Mouse (Mus musculus) midbrain, embryonic 10.5 days (tissue): ENCODE data around the gene Nav2. TPM values are rescaled to one million over a fixed set of nuclear protein-coding genes. Genes with fewer than 3 reads are reported as not detected.

Experiments used
- DNase-seq: peaks from one replicate; pipeline ENCODE4 v3.0.0-alpha.2; 2017; ENCODE audit warnings: low spot score
- H3K27ac ChIP-seq: fragments of 300-500 bp; sonication (generic); replicated peaks from 2 replicates; pipeline ENCODE4 v1.5.1; 2016; ENCODE audit warnings: mild to moderate bottlenecking
- H3K27me3 ChIP-seq: fragments of 300-500 bp; sonication (generic); 2 replicates; pipeline ENCODE4 v1.6.1; 2016; ENCODE audit warnings: low read depth, mild to moderate bottlenecking; ENCODE audit not compliant: poor library complexity, severe bottlenecking
- H3K36me3 ChIP-seq: fragments of 300-500 bp; sonication (generic); 2 replicates; pipeline ENCODE4 v1.6.1; 2016; ENCODE audit warnings: mild to moderate bottlenecking, moderate library complexity
- H3K4me1 ChIP-seq: fragments of 300-500 bp; sonication (generic); 2 replicates; pipeline ENCODE4 v1.6.1; 2016
- H3K4me3 ChIP-seq: fragments of 300-500 bp; sonication (generic); 2 replicates; pipeline ENCODE4 v1.5.1; 2016; ENCODE audit warnings: mild to moderate bottlenecking, moderate library complexity
- H3K9me3 ChIP-seq: fragments of 300-500 bp; sonication (generic); replicated peaks from 2 replicates; pipeline ENCODE4 v1.6.1; 2016; ENCODE audit warnings: mild to moderate bottlenecking
- WGBS: fragments of 180-500 bp; shearing (Covaris S2); methylation state at CpG from one replicate; pipeline ENCODE4 v1.1.7; 2016; 5-methylcytosine and 5-hydroxymethylcytosine counted together
- polyA plus RNA-seq: library from polyadenylated mRNA; unstranded; fragments of >200 nt; fragmentation: Nextera tagmentation; extraction: Ambion mirVana; gene quantifications from 2 replicates; pipeline ENCODE4 v1.2.1, GENCODE M21; 2016

The Nav2 gene
- 13.7 and 19.4 TPM in 2 replicates for polyA plus RNA-seq

GRCm38 (mm10) chr7:48908521-48909341 lies at the start of gene Nav2:
Nav2 (plus strand) TSS chr7:48908716.
- Histone ChIP-seq H3K9me3 (no peaks in the 10 kb centered on the region), H3K4me1 (peaks cover 21% of the 10 kb centered on the region), H3K4me3 (no peak within 1 kb of the TSS), H3K36me3 (no peaks in the 10 kb centered on the region), H3K27ac (no peak within 1 kb of the TSS), H3K27me3 (peaks cover 32% of the 10 kb centered on the region)
- DNase-seq: no peak
- WGBS: 79% methylated on average over 8 of the region's 8 CpGs

- 93% methylated on average over 4 of the region's 4 CpGs for WGBS
Measured at GRCm38 (mm10) chr7:48859362-48859761, 49.2 kb upstream of the Nav2 start.

GRCm38 (mm10) chr7:48860948-48861347 lies 47.6 kb upstream of the Nav2 start:
- DNase-seq: no peak
- H3K36me3 ChIP-seq: peaks cover 39% of the 10 kb centered on the region
- no peaks in the 10 kb centered on the region for H3K9me3 ChIP-seq
- H3K4me1 ChIP-seq: no peaks in the 10 kb centered on the region
- H3K4me3 ChIP-seq: no peak overlapping the region
- no peaks in the 10 kb centered on the region for H3K27me3 ChIP-seq
- no peak overlapping the region for H3K27ac ChIP-seq
- 70% methylated on average over 1 of the region's 1 CpGs for WGBS

More at GRCm38 (mm10) chr7:48859362-48859761, 49.2 kb upstream of the Nav2 start:
- Histone ChIP-seq H3K4me1 (no peaks in the 10 kb centered on the region), H3K27ac (no peak overlapping the region), H3K9me3 (no peaks in the 10 kb centered on the region), H3K36me3 (peaks cover 23% of the 10 kb centered on the region), H3K4me3 (no peak overlapping the region), H3K27me3 (peaks cover 3% of the 10 kb centered on the region; the same call in 1 of the 2 replicates)
- no peak for DNase-seq

- Histone ChIP-seq H3K27me3 (no peaks in the 10 kb centered on the region), H3K27ac (no peak overlapping the region), H3K4me1 (no peaks in the 10 kb centered on the region), H3K36me3 (peaks cover 47% of the 10 kb centered on the region), H3K9me3 (no peaks in the 10 kb centered on the region), H3K4me3 (no peak overlapping the region)
- no peak for DNase-seq
- WGBS: 96% methylated on average over 4 of the region's 4 CpGs
Measured at GRCm38 (mm10) chr7:48861796-48862195, 46.7 kb upstream of the Nav2 start.

- no peak for DNase-seq
- no peak overlapping the region for H3K27ac ChIP-seq
- peaks cover 71% of the 10 kb centered on the region for H3K36me3 ChIP-seq
- no peaks in the 10 kb centered on the region for H3K9me3 ChIP-seq
- no peaks in the 10 kb centered on the region for H3K4me1 ChIP-seq
- H3K4me3 ChIP-seq: no peak overlapping the region
- H3K27me3 ChIP-seq: no peaks in the 10 kb centered on the region
Measured at GRCm38 (mm10) chr7:48864199-48864598, 44.3 kb upstream of the Nav2 start.

- H3K9me3 ChIP-seq: no peaks in the 10 kb centered on the region
- no peaks in the 10 kb centered on the region for H3K4me1 ChIP-seq
- H3K4me3 ChIP-seq: no peak overlapping the region
- DNase-seq: no peak
- H3K36me3 ChIP-seq: peaks cover 78% of the 10 kb centered on the region
- H3K27ac ChIP-seq: no peak overlapping the region
- H3K27me3 ChIP-seq: no peaks in the 10 kb centered on the region
- WGBS: 97% methylated on average over 9 of the region's 9 CpGs
Measured at GRCm38 (mm10) chr7:48864671-48865458, 43.7 kb upstream of the Nav2 start.

- Histone ChIP-seq H3K36me3 (peaks cover 93% of the 10 kb centered on the region), H3K4me1 (no peaks in the 10 kb centered on the region), H3K27me3 (no peaks in the 10 kb centered on the region), H3K27ac (no peak overlapping the region), H3K4me3 (no peak overlapping the region), H3K9me3 (no peaks in the 10 kb centered on the region)
- DNase-seq: no peak
- 95% methylated on average over 18 of the region's 18 CpGs for WGBS
Measured at GRCm38 (mm10) chr7:48867576-48867975, 40.9 kb upstream of the Nav2 start.

- WGBS: 92% methylated on average over 6 of the region's 6 CpGs
- no peak overlapping the region for H3K4me3 ChIP-seq
- H3K27ac ChIP-seq: no peak overlapping the region
- no peaks in the 10 kb centered on the region for H3K27me3 ChIP-seq
- peaks cover 100% of the 10 kb centered on the region for H3K36me3 ChIP-seq
- H3K9me3 ChIP-seq: no peaks in the 10 kb centered on the region
- no peak for DNase-seq
- H3K4me1 ChIP-seq: no peaks in the 10 kb centered on the region
Measured at GRCm38 (mm10) chr7:48870144-48870543, 38.4 kb upstream of the Nav2 start.

GRCm38 (mm10) chr7:48870579-48871180 lies 37.8 kb upstream of the Nav2 start:
- Histone ChIP-seq H3K27ac (no peak overlapping the region), H3K4me3 (no peak overlapping the region), H3K4me1 (no peaks in the 10 kb centered on the region), H3K36me3 (peaks cover 100% of the 10 kb centered on the region), H3K27me3 (no peaks in the 10 kb centered on the region), H3K9me3 (no peaks in the 10 kb centered on the region)
- WGBS: 95% methylated on average over 21 of the region's 21 CpGs
- DNase-seq: no peak

GRCm38 (mm10) chr7:48871292-48871691 lies 37.2 kb upstream of the Nav2 start:
- Histone ChIP-seq H3K4me1 (no peaks in the 10 kb centered on the region), H3K36me3 (peaks cover 100% of the 10 kb centered on the region), H3K27ac (no peak overlapping the region), H3K4me3 (no peak overlapping the region), H3K27me3 (no peaks in the 10 kb centered on the region), H3K9me3 (no peaks in the 10 kb centered on the region)
- WGBS: 91% methylated on average over 11 of the region's 11 CpGs
- no peak for DNase-seq

- no peaks in the 10 kb centered on the region for H3K9me3 ChIP-seq
- WGBS: 96% methylated on average over 14 of the region's 14 CpGs
- H3K4me1 ChIP-seq: peaks cover 12% of the 10 kb centered on the region
- H3K4me3 ChIP-seq: no peak overlapping the region
- H3K36me3 ChIP-seq: peaks cover 90% of the 10 kb centered on the region
- DNase-seq: no peak
- no peaks in the 10 kb centered on the region for H3K27me3 ChIP-seq
- no peak overlapping the region for H3K27ac ChIP-seq
Measured at GRCm38 (mm10) chr7:48875096-48875495, 33.4 kb upstream of the Nav2 start.

- WGBS: 77% methylated on average over 4 of the region's 4 CpGs
- Histone ChIP-seq H3K4me1 (peaks cover 20% of the 10 kb centered on the region), H3K36me3 (peaks cover 75% of the 10 kb centered on the region), H3K9me3 (no peaks in the 10 kb centered on the region), H3K4me3 (no peak overlapping the region), H3K27me3 (no peaks in the 10 kb centered on the region), H3K27ac (no peak overlapping the region)
- peak; percentile 55 for DNase-seq
Measured at GRCm38 (mm10) chr7:48876526-48876925, 32.0 kb upstream of the Nav2 start.
